Mouse (Mus musculus): ENCODE measurements around the gene Rpl27a. TPM values are rescaled to one million over a fixed set of nuclear protein-coding genes. Genes with fewer than 3 reads are reported as not detected.

Rpl27a gene
- total and polyA plus RNA-seq, 3 experiments, result 221 to 1,252 TPM; not detected in 1

DNA sequence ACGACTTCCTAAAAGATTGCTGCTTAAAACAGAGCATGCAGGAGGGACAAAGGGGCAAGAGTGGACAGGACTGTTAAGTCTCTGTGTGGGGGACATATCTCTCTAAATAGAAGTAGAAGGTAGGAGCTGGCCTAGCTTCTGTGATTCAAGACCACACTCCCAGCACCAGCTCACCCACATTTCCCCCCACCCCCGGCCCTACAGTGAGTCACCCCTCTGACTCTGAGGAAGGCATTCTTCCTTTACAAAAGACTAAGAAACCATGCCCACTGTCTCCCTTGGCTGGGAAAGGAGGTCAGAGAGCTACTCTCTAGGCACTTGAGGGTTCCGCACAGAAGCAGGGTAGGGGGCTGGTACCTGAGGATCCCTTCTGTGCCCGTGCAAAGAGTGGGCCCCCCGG lies 34.7 kb upstream of the Rpl27a start:
- no peak for DNase-seq (ENCODE audit: low read depth, low spot score)

DNA sequence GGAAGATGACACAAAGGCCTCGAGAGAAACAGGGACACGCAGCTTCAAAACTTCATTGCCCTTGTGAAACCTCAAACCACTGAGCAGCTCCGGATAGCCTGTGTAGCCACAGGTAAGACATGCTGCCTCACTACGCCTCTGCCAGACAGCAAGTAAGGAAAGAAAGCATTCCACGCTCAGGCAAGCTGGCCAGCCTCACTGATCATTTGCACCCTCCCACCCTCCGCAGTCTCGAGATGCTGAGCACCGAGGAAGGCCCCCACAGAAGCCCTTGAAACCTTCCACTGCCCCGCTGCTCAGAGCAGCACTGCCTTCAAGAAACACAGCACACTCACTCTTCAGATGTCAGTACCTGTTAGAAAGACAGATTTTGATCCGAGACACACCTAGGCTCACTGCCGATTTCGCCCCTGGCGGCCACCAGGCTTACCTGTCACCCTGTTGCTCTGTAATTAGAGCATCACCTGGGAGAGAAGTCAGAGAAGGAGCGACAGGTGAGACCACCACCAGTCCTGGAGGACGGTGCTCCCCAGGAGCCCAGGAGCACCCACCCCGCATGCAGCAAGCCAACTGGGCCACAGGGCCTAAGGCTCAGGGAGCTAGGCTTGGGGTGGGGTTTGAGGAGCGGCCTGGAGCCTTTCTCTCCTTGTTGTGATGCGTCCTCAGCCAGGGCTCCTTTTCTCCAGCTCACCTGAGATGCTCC lies 26.2 kb upstream of the Rpl27a start:
- Histone ChIP-seq H3K9ac (ENCODE audit: control insufficient read depth, low read depth, low read length, poor library complexity, severe bottlenecking) (no peak overlapping the region), H3K36me3 (ENCODE audit: control insufficient read depth in 1 of 2, insufficient read depth in 2 of 2, low read length in 2 of 2) (no peaks in the 10 kb centered on the region), H3K4me1 (ENCODE audit: control insufficient read depth in 1 of 2, insufficient read depth in 2 of 2, low read length in 2 of 2) (no peaks in the 10 kb centered on the region), H3K27me3 (ENCODE audit: control insufficient read depth in 1 of 2, insufficient read depth in 2 of 2, low read length in 2 of 2) (peaks cover 4 to 6% of the 10 kb centered on the region in 2 experiments), H3K4me3 (ENCODE audit: control insufficient read depth in 1 of 2, insufficient read depth in 1 of 2, low read depth in 2 of 2, low read length in 2 of 2) (no peak overlapping the region), H3K79me2 (ENCODE audit: control insufficient read depth, insufficient read depth, low read length, poor library complexity) (no peaks in the 10 kb centered on the region), H3K9me3 (replicated peaks; ENCODE audit: insufficient read depth, low read length) (no peaks in the 10 kb centered on the region), H3K27ac (ENCODE audit: control insufficient read depth, low read depth, low read length) (no peak overlapping the region)
- no peak for TF ChIP-seq ZKSCAN1 (IDR thresholded peaks at IDR 0.05; ENCODE audit: low read depth, low read length)
- no peak for TF ChIP-seq MYB (IDR thresholded peaks at IDR 0.05; ENCODE audit: low read depth, low read length)
- DNase-seq (ENCODE audit: low read depth, low spot score), result no peak

More for the DNA sequence above, 34.7 kb upstream of the Rpl27a start:
- no peaks in the 10 kb centered on the region; a peak in 1 of 4 replicates for H3K27me3 ChIP-seq (ENCODE audit: control insufficient read depth in 1 of 2, insufficient read depth in 2 of 2, low read length in 2 of 2)
- H3K36me3 ChIP-seq (ENCODE audit: control insufficient read depth in 1 of 2, insufficient read depth in 2 of 2, low read length in 2 of 2), result no peaks in the 10 kb centered on the region
- no peak overlapping the region for H3K9ac ChIP-seq (ENCODE audit: control insufficient read depth, low read depth, low read length, poor library complexity, severe bottlenecking)
- no peak overlapping the region for H3K4me3 ChIP-seq (ENCODE audit: control insufficient read depth in 1 of 2, insufficient read depth in 1 of 2, low read depth in 2 of 2, low read length in 2 of 2)
- H3K9me3 ChIP-seq (replicated peaks; ENCODE audit: insufficient read depth, low read length), result no peaks in the 10 kb centered on the region
- TF ChIP-seq JUND (IDR thresholded peaks at IDR 0.05; ENCODE audit: low read depth, low read length) (no peak), TBP (IDR thresholded peaks at IDR 0.05; ENCODE audit: low read depth, low read length) (no peak), UBTF (IDR thresholded peaks at IDR 0.05; ENCODE audit: borderline replicate concordance, insufficient read depth, low read depth, low read length) (no peak), POLR2AphosphoS5 (IDR thresholded peaks at IDR 0.05; ENCODE audit: borderline replicate concordance, low read depth, low read length) (no peak), MAX (IDR thresholded peaks at IDR 0.05; ENCODE audit: low read length) (no peak), KAT2A (conservative IDR thresholded peaks at IDR 0.05; ENCODE audit: low read depth, low read length) (no peak), MYB (IDR thresholded peaks at IDR 0.05; ENCODE audit: low read depth, low read length) (no peak), MYC (IDR thresholded peaks at IDR 0.05; ENCODE audit: low read depth, low read length) (no peak), RCOR1 (IDR thresholded peaks at IDR 0.05; ENCODE audit: low read depth, low read length) (no peak), MXI1 (IDR thresholded peaks at IDR 0.05; ENCODE audit: low read depth, low read length) (no peak), POLR2A (IDR thresholded peaks at IDR 0.05; ENCODE audit: control insufficient read depth in 1 of 2, insufficient read depth in 1 of 2, low read depth in 1 of 2, low read length in 2 of 2, poor library complexity in 1 of 2) (no peak), MAFK (IDR thresholded peaks at IDR 0.05; ENCODE audit: borderline replicate concordance, low read depth, low read length) (no peak)
- H3K4me1 ChIP-seq (ENCODE audit: control insufficient read depth in 1 of 2, insufficient read depth in 2 of 2, low read length in 2 of 2), result peaks cover 0 to 2% of the 10 kb centered on the region in 2 experiments; a peak in 1 of 4 replicates
- no peak overlapping the region for H3K27ac ChIP-seq (ENCODE audit: control insufficient read depth, low read depth, low read length)
- H3K79me2 ChIP-seq (ENCODE audit: control insufficient read depth, insufficient read depth, low read length, poor library complexity), result no peaks in the 10 kb centered on the region

Data from MEL (cell line).